In the genomic region with DNA sequence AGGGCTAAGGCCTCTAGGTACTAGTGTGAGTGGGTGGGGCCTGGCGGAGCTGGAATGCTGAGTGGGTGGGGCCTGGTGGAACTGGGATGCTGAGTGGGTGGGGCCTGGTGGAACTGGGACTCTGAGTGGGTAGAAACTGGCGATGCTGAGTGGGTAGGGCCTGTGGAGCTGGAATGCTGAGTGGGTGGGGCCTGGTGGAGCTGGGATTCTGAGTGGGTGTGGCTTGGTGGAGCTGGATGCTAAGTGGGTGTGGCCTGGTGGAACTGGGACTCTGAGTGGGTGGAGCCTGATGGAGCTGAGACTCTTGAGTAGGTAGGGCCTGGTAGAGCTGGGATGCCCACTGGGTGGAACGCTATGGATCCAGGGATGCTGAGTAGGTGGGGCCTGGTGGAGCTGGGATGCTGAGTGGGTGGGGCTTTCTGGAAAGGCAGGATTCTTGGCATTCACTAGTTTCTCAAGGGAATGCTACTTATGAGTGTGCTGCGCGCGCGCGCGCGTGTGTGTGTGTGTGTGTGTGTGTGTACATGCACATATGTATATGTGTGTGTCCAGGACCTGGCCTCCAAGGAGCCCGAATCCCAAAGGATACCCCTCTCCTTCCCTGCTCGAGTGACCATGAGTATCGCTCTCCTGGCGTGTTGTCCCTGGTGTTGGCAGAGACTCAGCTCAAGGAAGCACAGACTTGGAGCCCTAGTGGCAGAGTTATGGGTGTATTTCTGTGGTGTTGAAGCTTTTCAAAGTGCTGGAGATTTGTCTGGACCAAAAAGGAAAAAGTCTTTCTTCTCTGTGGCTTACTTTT, we compare ENCODE assay signal across 8 mouse cellular contexts.
A peak's percentile ranks its signal among the peaks of the same experiment; 100 is the strongest.
DNase-seq lines count a peak whose midpoint lies in the region; ATAC-seq lines count a peak whose summit lies in the region.

No protein-coding gene starts in this region.

- H3K27ac ChIP-seq in midbrain, embryonic 13.5 days = peak overlapping the region; percentile 25; the same call in 1 of the 2 replicates
- H3K27ac ChIP-seq in midbrain, embryonic 16.5 days (ENCODE audit: low read length) = no peak overlapping the region
- H3K27ac ChIP-seq in heart, embryonic 14.5 days (replicated peaks in 1 of 2; ENCODE audit: control insufficient read depth in 1 of 2, insufficient read depth in 1 of 2, low read depth in 2 of 2, low read length in 2 of 2) = no peak overlapping the region

- H3K9me3 ChIP-seq in midbrain, embryonic 13.5 days = no peaks in the 10 kb centered on the region
- no peaks in the 10 kb centered on the region for H3K9me3 ChIP-seq in midbrain, embryonic 16.5 days (replicated peaks; ENCODE audit: control insufficient read depth, low read length, poor library complexity, severe bottlenecking)
- no peaks in the 10 kb centered on the region for H3K9me3 ChIP-seq in heart, embryonic 14.5 days (ENCODE audit: control insufficient read depth, low read length)

- H3K4me2 ChIP-seq in midbrain, embryonic 13.5 days (replicated peaks) = no peak overlapping the region
- H3K4me2 ChIP-seq in midbrain, embryonic 16.5 days (ENCODE audit: low read length) = no peak overlapping the region
- H3K4me2 ChIP-seq in heart, embryonic 14.5 days (ENCODE audit: low read length) = no peak overlapping the region

- no peaks in the 10 kb centered on the region for H3K36me3 ChIP-seq in midbrain, embryonic 13.5 days
- H3K36me3 ChIP-seq in midbrain, embryonic 16.5 days (ENCODE audit: control insufficient read depth, insufficient read depth, low read length) = no peaks in the 10 kb centered on the region
- H3K36me3 ChIP-seq in heart, embryonic 14.5 days (ENCODE audit: control insufficient read depth, insufficient read depth, low read length) = no peaks in the 10 kb centered on the region

- no peak for DNase-seq in frontal cortex, postnatal 14 days (ENCODE audit: low spot score in 2 of 2)
- DNase-seq in lung, postnatal 10 days = peak; percentile 79
- no peak for DNase-seq in natural killer cell, adult 2 months (ENCODE audit: low spot score in 2 of 2)
- DNase-seq in adrenal gland, postnatal 36 days = no peak

- peak; percentile 62 for ATAC-seq in frontal cortex, adult (ENCODE audit: low TSS enrichment)
- ATAC-seq in midbrain, embryonic 13.5 days = no peak
- ATAC-seq in midbrain, embryonic 16.5 days = no peak
- ATAC-seq in heart, embryonic 14.5 days (ENCODE audit: insufficient number of reproducible peaks, insufficient read depth, low FRiP score, low read depth) = 0 out of 2 replicates have a peak, but pooled peaks have one; percentile 7

- H3K9ac ChIP-seq in midbrain, embryonic 13.5 days (replicated peaks) = no peak overlapping the region
- H3K9ac ChIP-seq in midbrain, embryonic 16.5 days (ENCODE audit: low read depth, low read length) = no peak overlapping the region
- H3K9ac ChIP-seq in heart, embryonic 14.5 days (ENCODE audit: low read length) = no peak overlapping the region

- 53% methylated on average over 14 of the region's 14 CpGs for WGBS in midbrain, embryonic 13.5 days
- WGBS in midbrain, embryonic 16.5 days = 59% methylated on average over 14 of the region's 14 CpGs
- 61% methylated on average over 14 of the region's 14 CpGs for WGBS in heart, embryonic 14.5 days

- peaks cover 100% of the 10 kb centered on the region for H3K4me1 ChIP-seq in midbrain, embryonic 13.5 days (replicated peaks)
- peaks cover 64% of the 10 kb centered on the region for H3K4me1 ChIP-seq in midbrain, embryonic 16.5 days (ENCODE audit: control insufficient read depth, insufficient read depth, low read length)
- peaks cover 51 to 85% of the 10 kb centered on the region in 2 experiments for H3K4me1 ChIP-seq in heart, embryonic 14.5 days (ENCODE audit: control insufficient read depth in 2 of 2, insufficient read depth in 2 of 2, low read length in 2 of 2)

- H3K27me3 ChIP-seq in midbrain, embryonic 13.5 days = no peaks in the 10 kb centered on the region
- no peaks in the 10 kb centered on the region for H3K27me3 ChIP-seq in midbrain, embryonic 16.5 days (ENCODE audit: control insufficient read depth, insufficient read depth, low read depth, low read length)
- no peaks in the 10 kb centered on the region for H3K27me3 ChIP-seq in heart, embryonic 14.5 days (ENCODE audit: control insufficient read depth, insufficient read depth, low read length)

- H3K4me3 ChIP-seq in midbrain, embryonic 13.5 days (replicated peaks) = no peak overlapping the region
- no peak overlapping the region for H3K4me3 ChIP-seq in midbrain, embryonic 16.5 days (ENCODE audit: low read depth, low read length)
- no peak overlapping the region for H3K4me3 ChIP-seq in heart, embryonic 14.5 days (ENCODE audit: control insufficient read depth in 1 of 2, insufficient read depth in 1 of 2, low read depth in 1 of 2, low read length in 2 of 2)

Comparison
In these comparisons a context has a peak if more than half of its experiments do, and no peak if none do; other contexts are left out.
1. ATAC-seq: peak in frontal cortex, adult (single experiment) and heart, embryonic 14.5 days (single experiment); none in midbrain, embryonic 13.5 days (single experiment) and midbrain, embryonic 16.5 days (single experiment).